In genomic region chr11:103173771-103174344, GRCm38 (mm10) we compare ENCODE assay signal across 14 mouse cellular contexts. TPM values are rescaled to one million over a fixed set of nuclear protein-coding genes. Genes with fewer than 3 reads are reported as not detected.
DNase-seq lines count a peak whose midpoint lies in the region; ATAC-seq lines count a peak whose summit lies in the region.
"Had no signal": no experiment of that assay in that cellular context is flagged by ENCODE, and none has a peak within 500 bp of the region (broad histone marks: within the 10 kb centered on the region; RNA-seq: fewer than 3 reads in every experiment).

No protein-coding gene starts in this region.

- peak; percentile 28 for DNase-seq in cerebellum, adult 9-11 months
- DNase-seq in left cerebral cortex, adult 18-20 months (ENCODE audit: low spot score in 2 of 2): peak; percentile 58 to 69
- no peak for DNase-seq in left cerebral cortex, postnatal 4 days
- peak; percentile 34 for DNase-seq in 3T3-L1 (ENCODE audit: low read depth, low spot score)
- no peak for DNase-seq in liver, embryonic 13.5 days
- no peak for DNase-seq in urinary bladder, adult 2 months (ENCODE audit: low spot score)
- DNase-seq: layer of hippocampus, postnatal 36 days; spleen, adult 18-20 months had no signal

- H3K4me3 ChIP-seq in liver, embryonic 13.5 days (replicated peaks): no peak overlapping the region
- no peak overlapping the region for H3K4me3 ChIP-seq in midbrain, embryonic 16.5 days (ENCODE audit: low read depth, low read length)
- H3K4me3 ChIP-seq: forebrain, embryonic 12.5 days; hindbrain, embryonic 15.5 days had no signal

- H3K4me1 ChIP-seq in liver, embryonic 13.5 days (replicated peaks): peaks cover 70% of the 10 kb centered on the region
- H3K4me1 ChIP-seq in midbrain, embryonic 16.5 days (ENCODE audit: control insufficient read depth, insufficient read depth, low read length): peaks cover 32% of the 10 kb centered on the region

- no peak for ATAC-seq in cerebellum, adult (ENCODE audit: insufficient number of reproducible peaks, low FRiP score, low TSS enrichment)
- no peak for ATAC-seq in liver, embryonic 13.5 days (ENCODE audit: low read depth)
- no peak for ATAC-seq in midbrain, embryonic 16.5 days

- intact Hi-C loops in left cerebral cortex, postnatal 4 days (cut with DNase I): no loop called here

- no peak overlapping the region for H3K27ac ChIP-seq in liver, embryonic 13.5 days
- H3K27ac ChIP-seq in midbrain, embryonic 16.5 days (ENCODE audit: low read length): no peak overlapping the region
- H3K27ac ChIP-seq: forebrain, embryonic 12.5 days; hindbrain, embryonic 15.5 days had no signal

- no peaks in the 10 kb centered on the region for H3K36me3 ChIP-seq in liver, embryonic 13.5 days
- H3K36me3 ChIP-seq in midbrain, embryonic 16.5 days (ENCODE audit: control insufficient read depth, insufficient read depth, low read length): no peaks in the 10 kb centered on the region
- H3K36me3 ChIP-seq: forebrain, embryonic 12.5 days; hindbrain, embryonic 15.5 days had no signal

- H3K9ac ChIP-seq in liver, embryonic 13.5 days: no peak overlapping the region
- H3K9ac ChIP-seq in midbrain, embryonic 16.5 days (ENCODE audit: low read depth, low read length): no peak overlapping the region
- H3K9ac ChIP-seq: forebrain, embryonic 12.5 days; hindbrain, embryonic 15.5 days had no signal

- 0 out of 2 replicates have a peak overlapping the region, but pooled peaks have one; percentile 16 for H3K4me2 ChIP-seq in liver, embryonic 13.5 days
- no peak overlapping the region for H3K4me2 ChIP-seq in midbrain, embryonic 16.5 days (ENCODE audit: low read length)
- H3K4me2 ChIP-seq: forebrain, embryonic 12.5 days had no signal

- WGBS in liver, embryonic 13.5 days (ENCODE audit: insufficient replicate concordance): 62% methylated on average over 11 of the region's 11 CpGs
- WGBS in midbrain, embryonic 16.5 days: 95% methylated on average over 11 of the region's 11 CpGs

- no peaks in the 10 kb centered on the region for H3K9me3 ChIP-seq in liver, embryonic 13.5 days (replicated peaks)
- H3K9me3 ChIP-seq in midbrain, embryonic 16.5 days (replicated peaks; ENCODE audit: control insufficient read depth, low read length, poor library complexity, severe bottlenecking): no peaks in the 10 kb centered on the region
- H3K9me3 ChIP-seq: forebrain, embryonic 12.5 days; hindbrain, embryonic 15.5 days had no signal

- H3K27me3 ChIP-seq in liver, embryonic 13.5 days: peaks cover 44% of the 10 kb centered on the region
- no peaks in the 10 kb centered on the region for H3K27me3 ChIP-seq in midbrain, embryonic 16.5 days (ENCODE audit: control insufficient read depth, insufficient read depth, low read depth, low read length)
- H3K27me3 ChIP-seq: hindbrain, embryonic 15.5 days had no signal

RNA-seq across cellular contexts. Expression of gene Fmnl1, which starts 3.0 kb away (rescaled TPM):
- total RNA-seq in left cerebral cortex, adult 18-20 months (2021): 100 to 1,000 TPM; 169 to 206 TPM
- total RNA-seq in left cerebral cortex, postnatal 4 days (2021): 10 to 100 TPM; 34.8 to 39.1 TPM
- 3.0 TPM in 2 replicates for polyA plus RNA-seq in liver, embryonic 13.5 days (2015; fragmentation: Nextera tagmentation; extraction: Ambion mirVana)
- 6.4 and 6.6 TPM in 2 replicates for polyA plus RNA-seq in urinary bladder, adult 2 months (2012; rRNA removed)
- 5.7 and 6.3 TPM in 2 replicates for polyA plus RNA-seq in midbrain, embryonic 16.5 days (2015; fragmentation: Nextera tagmentation; extraction: Ambion mirVana)

RNA-seq across cellular contexts. Expression of gene 1700023F06Rik, which starts 34.5 kb away (rescaled TPM):
- total RNA-seq in left cerebral cortex, adult 18-20 months (2021): 1 to 10 TPM; 1.8 to 2.0 TPM
- total RNA-seq in left cerebral cortex, postnatal 4 days (2021): 1 to 10 TPM; 1.5 to 2.0 TPM
- not detected in 2 replicates for polyA plus RNA-seq in liver, embryonic 13.5 days (2015; fragmentation: Nextera tagmentation; extraction: Ambion mirVana)
- 1.3 and 3.3 TPM in 2 replicates for polyA plus RNA-seq in urinary bladder, adult 2 months (2012; rRNA removed)
- 2.3 and 3.1 TPM in 2 replicates for polyA plus RNA-seq in midbrain, embryonic 16.5 days (2015; fragmentation: Nextera tagmentation; extraction: Ambion mirVana)
- total RNA-seq: granulocyte monocyte progenitor cell, adult 5-6 weeks had no signal

RNA-seq across cellular contexts. Expression of gene Hexim2, which starts 41.6 kb away (rescaled TPM):
- 10 to 100 TPM; 16.1 to 16.2 TPM for total RNA-seq in left cerebral cortex, adult 18-20 months (2021)
- total RNA-seq in left cerebral cortex, postnatal 4 days (2021): 10 to 100 TPM; 19.0 to 24.2 TPM
- 6.3 and 7.7 TPM in 2 replicates for polyA plus RNA-seq in liver, embryonic 13.5 days (2015; fragmentation: Nextera tagmentation; extraction: Ambion mirVana)
- polyA plus RNA-seq in urinary bladder, adult 2 months (2012; rRNA removed): 4.1 and 4.5 TPM in 2 replicates
- polyA plus RNA-seq in midbrain, embryonic 16.5 days (2015; fragmentation: Nextera tagmentation; extraction: Ambion mirVana): 29.9 and 37.0 TPM in 2 replicates

RNA-seq across cellular contexts. Expression of gene Spata32, which starts 44.4 kb away (rescaled TPM):
- total RNA-seq in left cerebral cortex, adult 18-20 months (2021): 1 to 10 TPM; 1.5 to 1.8 TPM
- total RNA-seq in left cerebral cortex, postnatal 4 days (2021): 1 to 10 TPM; 1.4 to 2.0 TPM
- not detected in 2 replicates for polyA plus RNA-seq in liver, embryonic 13.5 days (2015; fragmentation: Nextera tagmentation; extraction: Ambion mirVana)
- not detected in 2 replicates for polyA plus RNA-seq in urinary bladder, adult 2 months (2012; rRNA removed)
- 1.2 and 1.3 TPM in 2 replicates for polyA plus RNA-seq in midbrain, embryonic 16.5 days (2015; fragmentation: Nextera tagmentation; extraction: Ambion mirVana)
- polyA plus RNA-seq: forebrain, embryonic 12.5 days; lung, embryonic 16.5 days had no signal

RNA-seq across cellular contexts. Expression of gene Hexim1, which starts 57.8 kb away (rescaled TPM):
- total RNA-seq in left cerebral cortex, adult 18-20 months (2021): 10 to 100 TPM; 42.6 to 52.8 TPM
- total RNA-seq in left cerebral cortex, postnatal 4 days (2021): 10 to 100 TPM; 22.9 to 23.2 TPM
- polyA plus RNA-seq in liver, embryonic 13.5 days (2015; fragmentation: Nextera tagmentation; extraction: Ambion mirVana): 2.6 and 3.0 TPM in 2 replicates
- polyA plus RNA-seq in urinary bladder, adult 2 months (2012; rRNA removed): 28.4 and 29.3 TPM in 2 replicates
- polyA plus RNA-seq in midbrain, embryonic 16.5 days (2015; fragmentation: Nextera tagmentation; extraction: Ambion mirVana): 4.1 and 4.2 TPM in 2 replicates

Comparison
In these comparisons a context has a peak if more than half of its experiments do, and no peak if none do; other contexts are left out.
1. DNase-seq: peak in cerebellum, adult 9-11 months (single experiment), left cerebral cortex, adult 18-20 months (2 of 2) and 3T3-L1 (single experiment); none in left cerebral cortex, postnatal 4 days (single experiment), liver, embryonic 13.5 days (single experiment) and urinary bladder, adult 2 months (single experiment).